Mouse (Mus musculus) megakaryocyte, embryonic 14.5 days (primary cell): ENCODE measurements around the gene Utrn.

ENCODE experiments used
- FLI1 ChIP-seq: IDR thresholded peaks from 2 replicates; pipeline ENCODE4 v1.6.1; 2012; ENCODE audit warnings: low read length, inconsistent platforms, mixed read lengths
- GATA1 ChIP-seq: IDR thresholded peaks from 3 replicates; pipeline ENCODE4 v1.6.1; 2012; ENCODE audit warnings: mixed read lengths, low read length, inconsistent platforms, borderline replicate concordance

- TF ChIP-seq GATA1 (no peak), FLI1 (no peak)
Observed at GRCm38 (mm10) chr10:12727881-12728280, 141.3 kb downstream of the Utrn start.
